Mouse (Mus musculus) adipocyte (in vitro differentiated cells): ENCODE measurements around the gene Art4.
A peak's percentile ranks its signal among the peaks of the same experiment; 100 is the strongest.

ENCODE experiments used
- DNase-seq: peaks from one replicate; pipeline ENCODE4 v3.0.0-alpha.2; 2016; ENCODE audit warnings: low spot score

The Art4 gene

DNA sequence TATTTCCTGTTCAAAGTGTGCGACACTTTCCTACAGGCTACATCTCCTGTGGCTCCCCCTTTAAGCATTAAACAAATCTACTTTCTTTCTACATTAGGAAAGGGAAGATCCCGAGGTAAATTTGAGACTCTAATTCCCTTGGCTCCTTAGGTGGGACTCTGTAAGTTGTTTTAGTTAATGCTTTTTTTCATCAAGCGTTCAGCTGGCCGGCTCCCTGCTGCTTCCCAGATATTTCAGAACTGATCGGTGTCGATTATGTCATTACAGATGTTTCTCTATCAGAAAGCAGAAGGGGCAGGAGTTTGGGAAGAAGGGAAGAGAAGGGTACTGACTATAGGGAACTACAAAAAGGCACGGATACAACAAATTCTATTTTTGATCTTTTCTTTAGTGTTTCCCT, 30.4 kb downstream of the Art4 start:
- peak; percentile 33 for DNase-seq

DNA sequence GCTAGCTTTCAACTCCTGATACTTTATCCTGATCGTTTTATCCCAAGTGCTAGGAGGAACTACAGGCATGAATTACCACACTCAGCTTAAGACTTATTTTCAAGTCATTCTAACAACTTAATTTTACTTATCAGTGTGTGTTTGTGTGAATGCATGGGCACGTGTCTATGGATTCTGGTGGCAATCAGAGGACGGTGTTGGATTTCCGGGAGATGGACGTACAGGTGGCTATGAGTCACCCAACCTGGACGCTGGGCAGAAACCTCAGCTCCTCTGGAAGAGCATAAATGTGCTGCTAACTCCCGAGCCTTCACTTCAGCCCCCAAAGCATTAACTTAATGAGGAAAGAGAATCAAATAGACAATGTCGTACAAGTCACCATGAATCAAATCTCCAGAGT, 32.5 kb downstream of the Art4 start:
- DNase-seq = no peak

DNA sequence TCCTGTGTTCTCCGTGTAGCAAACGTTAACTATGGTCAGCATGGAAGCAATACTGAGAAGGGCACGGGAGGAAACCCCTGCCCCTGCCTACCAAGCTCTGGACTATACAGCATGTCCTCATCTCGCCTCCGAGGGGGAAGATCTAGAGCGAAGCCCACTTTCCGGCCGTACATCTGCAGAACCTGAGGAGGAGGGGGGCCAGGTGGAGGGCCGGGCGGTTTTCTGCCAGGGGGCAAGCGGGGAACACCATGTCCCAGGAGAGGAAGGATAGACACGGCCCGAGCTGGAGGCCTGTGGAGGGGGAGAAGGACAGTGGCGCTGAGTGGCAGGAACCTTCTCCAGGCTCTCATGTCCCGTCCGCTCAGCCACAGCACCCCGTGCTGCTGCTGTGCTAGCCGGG, 36.4 kb downstream of the Art4 start:
- no peak for DNase-seq

DNA sequence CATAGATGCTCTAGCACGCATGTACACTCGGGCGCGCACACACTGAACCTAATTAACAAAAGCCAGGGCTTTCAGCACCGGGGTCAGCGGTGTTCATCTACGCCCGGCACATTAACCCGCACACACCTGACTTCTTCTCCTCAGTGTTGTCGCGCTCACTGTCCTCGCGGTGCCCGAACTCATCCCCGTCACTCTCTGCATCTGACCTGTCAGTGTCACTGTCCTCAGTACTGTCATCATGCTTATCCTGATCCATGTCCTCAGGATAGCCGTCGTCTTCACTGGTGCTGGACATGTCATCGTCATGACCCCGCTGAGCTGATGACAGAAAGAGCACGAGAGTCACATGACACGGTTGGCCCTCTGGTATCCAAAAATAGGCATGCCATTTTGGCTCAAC, 37.2 kb downstream of the Art4 start:
- DNase-seq = no peak

DNA sequence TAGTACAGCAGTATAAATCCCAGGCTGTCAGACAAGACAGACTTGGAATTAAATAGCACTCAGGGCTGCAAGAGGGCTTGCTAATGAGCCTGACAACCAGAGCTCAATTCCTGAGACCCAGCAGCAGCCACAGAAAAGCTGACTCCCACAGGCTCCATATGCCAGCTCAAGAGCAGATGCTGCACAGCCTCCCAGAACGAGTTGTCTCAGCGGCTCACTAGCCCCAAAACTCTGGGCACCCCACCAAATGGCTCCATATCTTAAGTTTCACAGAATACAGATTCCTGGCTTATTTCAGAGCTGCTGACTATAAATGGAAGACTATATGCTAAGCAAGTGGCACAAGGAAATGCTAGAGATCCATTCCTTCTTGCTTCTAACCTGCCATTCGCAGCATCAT, 40.0 kb downstream of the Art4 start:
- DNase-seq = no peak

DNA sequence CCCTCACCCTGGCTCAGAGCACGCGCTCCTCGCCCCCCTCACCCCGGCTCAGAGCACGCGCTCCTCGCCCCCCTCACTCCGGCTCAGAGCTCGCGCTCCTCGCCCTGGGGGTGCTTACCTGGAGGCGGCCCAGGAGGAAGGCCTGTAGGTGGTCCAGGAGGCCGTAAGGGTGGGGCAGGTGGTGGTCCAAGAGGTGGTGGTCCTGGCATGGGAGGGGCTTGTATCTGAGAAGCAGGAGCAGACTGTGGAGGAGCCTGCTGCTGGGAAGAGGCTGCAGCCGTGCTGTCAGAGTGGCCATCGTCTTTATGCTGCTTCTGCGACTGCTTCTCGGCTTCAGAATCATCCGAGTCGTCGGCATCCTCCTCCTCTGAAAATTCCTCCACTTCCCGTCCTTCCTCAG, 40.7 kb downstream of the Art4 start:
- DNase-seq = no peak

DNA sequence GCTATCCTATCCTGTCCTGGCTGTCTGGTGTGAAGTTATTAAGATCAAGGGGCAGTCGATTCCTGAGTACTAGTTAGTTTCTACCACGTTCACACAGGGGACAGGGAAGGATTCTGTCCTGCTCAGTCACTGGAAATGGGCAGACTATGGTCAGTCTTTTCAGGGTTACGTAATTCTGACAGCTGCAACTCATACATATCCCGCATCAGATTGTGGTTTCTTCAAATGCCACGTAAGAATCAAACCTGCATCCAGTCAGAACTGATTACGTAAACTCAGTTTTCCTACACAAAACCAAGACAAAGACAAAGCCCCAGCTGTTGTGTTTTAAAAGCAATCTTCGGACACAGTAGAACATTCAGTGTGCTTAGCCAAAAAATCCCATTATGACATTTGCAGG, 42.2 kb downstream of the Art4 start:
- no peak for DNase-seq

DNA sequence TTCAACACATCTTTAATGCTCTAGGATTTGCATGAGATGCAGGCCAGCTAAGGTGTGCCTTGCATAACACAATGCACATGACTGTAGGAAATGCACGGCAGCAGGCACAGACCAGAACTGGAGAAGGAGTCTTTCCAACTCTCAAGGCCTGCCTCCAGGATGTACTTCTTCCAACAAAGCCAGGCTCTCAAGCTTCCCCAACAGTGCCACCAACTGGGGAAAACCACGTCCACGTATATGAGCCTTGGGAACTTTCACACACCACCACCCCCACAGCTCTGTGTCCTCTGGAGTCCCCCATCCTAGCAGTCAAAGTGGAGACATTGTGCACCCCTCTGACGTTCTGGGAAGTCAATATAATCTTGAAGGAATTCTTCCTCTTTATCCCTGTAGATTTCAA, 44.4 kb downstream of the Art4 start:
- DNase-seq = peak; percentile 72

DNA sequence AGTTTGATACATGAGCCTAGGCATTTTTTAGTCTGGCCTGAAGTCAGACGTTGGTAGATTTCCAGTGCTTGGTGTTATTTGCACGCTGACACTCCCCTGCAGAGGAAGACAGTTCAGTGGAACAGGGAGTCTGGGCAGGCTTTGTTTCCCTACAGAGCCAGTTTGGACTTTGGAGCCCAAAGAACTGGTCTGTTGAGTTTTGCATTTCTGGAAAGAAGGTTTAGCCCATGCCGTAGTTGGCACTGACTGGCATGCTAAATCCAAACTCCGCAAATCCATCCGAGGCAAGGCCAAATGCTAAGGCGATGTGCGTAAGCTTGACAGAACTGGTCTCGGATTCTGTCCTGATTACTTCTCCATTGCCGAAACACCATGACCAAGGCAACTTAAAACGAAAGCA, 46.3 kb downstream of the Art4 start:
- DNase-seq = peak; percentile 26

DNA sequence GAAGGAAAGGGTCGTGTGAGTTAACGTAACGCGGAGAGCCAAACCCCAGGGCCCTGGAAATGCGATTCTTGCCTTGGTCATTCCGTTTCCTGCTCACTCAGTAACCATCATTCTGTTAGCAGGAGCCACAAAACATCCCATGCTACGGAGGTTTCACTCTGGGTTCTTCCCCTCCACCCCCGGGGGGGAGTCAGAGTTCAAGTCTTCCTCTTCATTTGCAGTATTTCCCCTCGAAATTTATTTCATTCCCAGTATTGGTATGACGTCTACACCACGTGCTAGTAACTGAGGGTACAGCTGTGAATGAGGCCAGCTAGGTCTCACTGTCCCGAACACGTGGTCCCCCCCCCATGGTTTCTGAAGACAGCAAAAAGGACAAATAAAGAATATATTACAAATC, 47.9 kb downstream of the Art4 start:
- DNase-seq = no peak

DNA sequence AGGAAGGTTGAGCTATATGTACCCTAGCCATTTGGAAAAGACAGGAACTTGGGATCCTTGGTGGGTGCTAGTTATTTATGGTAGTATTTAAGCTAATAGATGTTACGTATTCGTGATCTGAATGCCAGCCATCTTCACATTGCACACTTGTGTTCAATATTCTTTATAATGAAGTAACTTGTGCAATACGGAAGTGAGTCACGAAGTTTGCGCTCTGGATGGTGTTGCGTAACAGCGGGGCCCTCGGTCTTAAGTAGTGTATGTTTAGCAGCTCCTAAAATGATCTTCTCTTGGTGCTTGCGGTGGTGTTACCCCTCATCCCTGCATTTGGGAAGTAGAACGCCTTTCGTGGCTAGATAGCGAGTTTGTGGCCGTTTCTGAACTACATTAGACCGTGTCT, 48.5 kb downstream of the Art4 start:
- DNase-seq = peak; percentile 89

DNA sequence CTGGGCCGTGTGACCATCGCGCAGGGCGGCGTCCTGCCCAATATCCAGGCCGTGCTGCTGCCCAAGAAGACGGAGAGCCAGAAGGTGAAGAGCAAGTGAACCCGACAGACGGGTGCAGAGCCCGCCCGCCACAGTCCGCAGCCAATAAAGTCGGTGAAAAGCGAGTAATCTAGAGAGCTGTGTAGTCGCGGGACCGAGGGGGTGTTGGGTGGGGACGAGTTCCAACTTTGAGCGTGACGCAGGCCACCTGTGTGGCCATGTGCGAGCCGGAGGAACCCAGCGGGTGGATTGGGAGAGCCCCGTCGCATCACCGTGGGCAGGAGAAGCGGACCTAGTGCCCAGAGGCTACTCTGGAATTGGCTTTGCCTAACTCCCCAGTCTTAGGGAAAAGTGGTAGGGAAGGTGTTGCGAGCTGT, 48.9 kb downstream of the Art4 start:
- peak; percentile 60 for DNase-seq

DNA sequence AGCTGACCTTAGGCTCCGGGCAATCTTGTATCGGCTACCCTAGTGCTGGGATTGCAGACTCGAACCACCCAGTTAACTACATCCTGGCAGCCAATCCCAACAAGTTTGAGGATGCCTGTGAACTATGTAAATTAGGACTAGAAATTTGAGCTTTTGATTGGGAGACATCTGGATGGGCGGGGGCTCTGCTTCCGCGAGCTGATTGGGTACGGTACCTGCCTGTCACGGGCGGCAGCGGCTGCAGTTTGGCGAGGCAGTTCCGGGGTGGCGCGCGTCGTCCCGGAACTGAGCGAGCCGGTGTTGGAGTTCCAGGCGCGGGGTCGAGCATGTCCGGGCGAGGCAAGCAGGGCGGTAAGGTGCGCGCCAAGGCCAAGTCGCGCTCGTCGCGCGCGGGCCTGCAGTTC, 49.5 kb downstream of the Art4 start, which contains the start of gene H2afj:
TSS of gene H2afj (plus strand) at position 231 of the 404 bp plus-strand sequence.
- DNase-seq = peak; percentile 98

DNA sequence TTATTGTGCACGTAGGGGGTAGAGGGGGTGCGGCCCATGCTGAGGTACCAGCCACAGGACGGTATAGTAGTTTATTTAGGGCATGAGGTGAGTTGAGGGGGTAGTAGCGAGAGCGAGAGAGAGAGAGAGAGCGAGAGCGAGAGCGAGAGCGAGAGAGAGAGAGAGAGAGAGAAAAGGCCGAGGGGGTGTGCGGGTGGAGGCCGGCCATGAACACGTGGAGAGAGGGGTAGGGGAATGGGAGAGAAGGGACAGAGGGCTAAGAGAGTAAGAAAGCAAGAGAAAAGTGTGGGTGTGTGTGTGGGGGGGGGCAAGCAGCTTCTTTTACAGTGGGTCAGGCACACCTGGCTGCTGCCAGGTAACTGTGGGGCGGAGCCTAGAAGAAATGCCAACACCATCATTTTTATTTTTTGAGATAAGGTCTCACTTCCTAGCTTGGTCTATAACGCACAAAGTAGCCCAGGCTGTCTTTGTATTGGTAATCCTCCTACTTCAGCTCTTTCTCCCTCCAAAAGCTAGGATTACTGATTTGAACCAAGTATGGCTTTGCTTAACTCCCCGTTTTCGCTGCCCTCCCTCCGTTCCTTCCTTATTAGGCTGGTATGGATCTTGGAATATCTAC, 50.0 kb downstream of the Art4 start:
- no peak for DNase-seq

DNA sequence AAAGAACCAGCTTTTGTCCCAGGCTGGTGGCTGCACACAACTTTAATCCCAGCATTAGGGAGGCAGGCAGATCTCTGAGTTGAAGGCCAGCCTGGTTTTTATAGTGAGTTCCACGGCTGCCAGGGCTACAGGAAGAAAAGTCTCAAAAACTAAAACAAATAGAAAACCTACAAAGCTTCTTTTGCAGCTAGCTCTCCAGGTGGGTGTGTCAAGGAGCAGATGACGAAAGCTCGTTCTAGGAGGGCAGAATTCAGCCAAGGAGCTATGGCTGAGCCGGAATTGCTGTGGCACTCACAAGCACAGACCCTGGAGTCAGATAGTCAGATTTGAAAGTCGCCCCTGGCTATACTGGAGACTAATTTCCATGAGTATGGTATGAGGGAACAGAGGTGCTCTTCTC, 50.7 kb downstream of the Art4 start:
- no peak for DNase-seq

DNA sequence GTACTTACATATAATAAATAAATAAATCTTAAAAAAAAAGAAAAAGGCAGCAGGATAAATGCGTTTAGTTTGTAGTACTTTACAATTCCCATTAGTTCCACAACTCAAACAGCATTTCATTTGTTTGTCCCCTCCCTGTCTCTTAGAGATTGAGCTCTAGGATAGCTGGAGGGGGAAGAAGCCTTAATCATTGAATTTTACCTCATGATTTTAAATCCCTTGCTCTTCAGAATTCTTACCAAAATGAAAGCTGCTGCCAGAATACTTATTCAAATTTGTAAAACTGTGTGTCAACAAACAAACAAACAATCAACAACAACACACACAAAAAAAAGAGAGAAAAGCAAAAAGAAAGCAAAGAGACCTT, 52.1 kb downstream of the Art4 start:
- DNase-seq = no peak

DNA sequence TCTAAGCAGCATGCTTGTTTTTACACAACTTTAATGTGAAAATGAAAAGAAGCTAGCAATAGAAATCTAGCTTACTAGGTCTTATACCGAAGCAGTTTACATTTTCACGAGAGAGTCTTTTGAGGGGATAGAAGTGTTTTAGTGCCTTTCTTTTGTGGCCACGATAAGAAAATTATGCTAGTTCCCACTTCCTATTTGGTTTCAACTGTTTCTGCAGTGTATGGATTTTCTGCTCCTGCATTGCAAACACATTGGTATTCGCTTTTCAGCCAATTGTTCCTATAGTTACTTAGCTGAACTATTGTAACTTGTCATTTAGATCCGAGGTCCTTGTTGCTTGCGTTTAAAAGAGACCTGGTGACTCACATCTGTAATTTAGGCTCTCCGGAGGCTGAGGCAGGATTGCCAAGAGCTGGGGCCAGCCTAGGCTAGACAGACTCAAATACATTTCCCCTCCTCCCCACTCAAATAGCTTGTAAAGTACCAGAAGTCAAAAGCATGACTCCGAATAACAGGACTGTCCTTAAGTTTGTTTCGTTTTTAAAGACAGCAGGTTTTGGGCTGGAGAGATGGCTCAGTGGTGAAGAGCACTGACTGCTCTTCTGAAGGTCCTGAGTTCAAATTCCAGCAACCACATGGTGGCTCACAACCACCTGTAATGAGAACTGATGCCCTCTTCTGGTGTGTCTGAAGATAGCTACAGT, 52.7 kb downstream of the Art4 start:
- DNase-seq = peak; percentile 78

DNA sequence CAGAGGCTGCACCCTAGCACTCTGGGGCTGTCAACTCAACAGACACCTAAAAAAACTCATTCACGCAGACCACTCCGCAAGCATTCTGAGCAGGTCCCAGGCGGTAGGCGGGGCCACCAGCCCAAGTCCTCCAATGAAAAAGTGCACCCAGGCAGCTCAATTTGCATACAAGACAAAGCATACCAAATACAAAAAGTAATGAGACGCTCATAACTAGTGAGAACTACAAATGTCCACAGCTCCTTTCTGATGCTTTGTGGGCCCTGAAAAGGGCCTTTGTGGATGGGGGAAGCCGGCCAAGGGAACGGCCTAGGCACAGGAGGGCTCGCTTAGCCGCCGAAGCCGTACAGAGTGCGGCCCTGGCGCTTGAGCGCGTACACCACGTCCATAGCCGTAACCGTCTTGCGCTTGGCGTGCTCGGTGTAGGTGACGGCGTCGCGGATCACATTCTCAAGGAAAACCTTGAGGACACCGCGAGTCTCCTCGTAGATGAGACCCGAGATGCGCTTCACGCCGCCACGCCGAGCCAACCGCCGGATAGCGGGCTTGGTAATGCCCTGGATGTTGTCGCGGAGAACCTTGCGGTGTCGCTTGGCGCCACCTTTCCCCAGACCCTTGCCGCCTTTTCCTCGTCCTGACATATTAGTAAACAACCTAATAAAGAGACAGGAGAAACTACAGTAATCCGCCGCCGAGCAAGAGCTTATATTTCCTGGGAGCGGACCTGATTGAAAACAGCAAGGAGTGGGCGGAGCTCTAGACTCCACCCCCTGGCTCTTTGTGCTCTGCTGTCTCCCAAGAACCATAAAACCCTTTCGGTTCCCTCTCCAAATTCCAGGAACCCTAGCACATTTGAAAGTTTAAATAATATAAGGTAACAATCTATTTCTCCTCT, 53.5 kb downstream of the Art4 start, which contains the start of gene Hist4h4:
TSS of gene Hist4h4 (minus strand) at position 677 of the 895 bp plus-strand sequence.
- DNase-seq = peak; percentile 100

DNA sequence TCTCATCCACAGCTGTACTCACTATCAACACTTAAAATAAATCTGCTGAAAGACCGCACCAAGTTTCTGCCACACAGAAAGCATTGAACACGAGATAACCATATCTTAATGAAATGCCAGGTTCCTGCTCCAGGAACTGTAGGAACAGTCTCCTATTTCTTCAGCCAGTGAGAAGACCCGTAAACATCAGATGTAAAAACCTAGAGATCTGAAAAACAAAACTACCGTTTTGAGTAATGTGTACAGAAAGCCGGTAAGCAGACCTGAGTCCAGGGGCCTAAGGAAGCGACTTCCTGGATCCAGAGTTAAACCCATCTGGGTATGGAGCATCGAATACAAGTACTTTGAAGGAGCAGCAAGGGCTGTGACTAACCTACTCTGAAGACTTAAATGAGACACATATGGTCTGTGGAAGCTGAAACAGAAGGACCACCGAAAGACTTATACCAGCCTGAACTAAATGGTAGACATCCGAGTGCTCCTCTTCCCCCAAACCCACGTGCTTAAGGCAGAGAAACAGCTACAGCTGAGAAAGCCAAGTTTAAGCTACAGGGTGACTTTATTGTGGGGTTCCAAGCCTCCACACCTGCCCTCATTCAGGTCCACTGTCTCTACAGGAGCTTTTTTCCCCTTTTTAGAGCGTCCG, 54.3 kb downstream of the Art4 start:
- DNase-seq = no peak

DNA sequence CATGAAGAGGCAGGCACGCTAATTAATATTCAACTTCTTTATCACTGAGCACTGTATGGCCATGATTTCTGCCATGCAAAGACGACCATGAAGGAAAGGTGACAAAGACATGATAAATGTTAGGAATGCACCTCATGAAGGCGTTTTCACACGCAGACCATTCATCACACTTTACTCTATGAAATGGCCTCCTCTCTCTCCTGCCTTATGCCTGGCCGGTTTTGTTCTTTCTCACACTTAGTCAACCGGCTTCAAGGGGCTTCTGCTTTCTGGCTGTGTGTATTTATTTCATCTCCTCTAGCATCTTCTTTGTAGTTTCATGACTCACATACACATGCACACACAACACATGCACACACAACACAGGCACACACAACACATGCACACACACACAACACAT, 56.3 kb downstream of the Art4 start:
- DNase-seq = no peak

DNA sequence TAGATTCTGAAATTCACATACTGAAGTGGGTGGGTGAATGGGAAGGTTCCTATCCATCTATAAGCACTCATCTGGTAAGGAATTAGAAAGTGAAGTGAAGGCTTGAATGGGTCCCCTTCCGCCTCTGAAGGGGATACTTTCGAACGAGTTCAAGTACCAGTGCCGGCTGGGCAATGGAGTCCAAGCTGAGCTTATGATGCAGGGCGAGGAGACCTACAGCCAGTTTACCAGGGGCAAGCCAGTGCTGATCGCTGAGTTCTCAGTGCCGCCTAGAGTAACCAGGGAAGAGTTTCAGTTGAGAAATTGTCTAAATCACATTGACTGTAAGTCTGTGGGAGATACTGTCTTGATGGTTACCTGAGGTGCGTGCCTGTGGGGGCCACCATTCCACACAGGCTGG, 56.8 kb downstream of the Art4 start:
- no peak for DNase-seq
